Mouse (Mus musculus): ENCODE results near the gene Cavin1. TPM values are rescaled to one million over a fixed set of nuclear protein-coding genes. Genes with fewer than 3 reads are reported as not detected.

Gene Cavin1
- polyA plus RNA-seq, 1 experiment from 2014 or later: 28.9 TPM

GRCm38 (mm10) chr11:100924386-100924919 lies 46.2 kb downstream of the Cavin1 start:
- WGBS (ENCODE audit: insufficient replicate concordance): 75% methylated on average over 1 of the region's 1 CpGs
- no peak overlapping the region for H3K4me2 ChIP-seq

GRCm38 (mm10) chr11:100920887-100921624 lies 49.6 kb downstream of the Cavin1 start:
- H3K4me2 ChIP-seq: peak overlapping the region; percentile 54
- WGBS (ENCODE audit: insufficient replicate concordance): 49% methylated on average over 4 of the region's 4 CpGs
- no peaks in the 10 kb centered on the region for H3K27me3 ChIP-seq (replicated peaks)
- H3K36me3 ChIP-seq: peaks cover 41% of the 10 kb centered on the region
- H3K27ac ChIP-seq: peak overlapping the region; percentile 62
- no peak overlapping the region for H3K9ac ChIP-seq
- peaks cover 88% of the 10 kb centered on the region for H3K4me1 ChIP-seq
- ATAC-seq: peak; percentile 85
- no peak overlapping the region for H3K4me3 ChIP-seq
- no peaks in the 10 kb centered on the region for H3K9me3 ChIP-seq (replicated peaks)

More at GRCm38 (mm10) chr11:100924386-100924919, 46.2 kb downstream of the Cavin1 start:
- ATAC-seq: 0 out of 2 replicates have a peak, but pooled peaks have one; percentile 17
- no peak overlapping the region for H3K4me3 ChIP-seq
- peak overlapping the region; percentile 25; the same call in 1 of the 2 replicates for H3K9ac ChIP-seq
- H3K27me3 ChIP-seq (replicated peaks): no peaks in the 10 kb centered on the region
- H3K27ac ChIP-seq: peak overlapping the region; percentile 39
- no peaks in the 10 kb centered on the region for H3K9me3 ChIP-seq (replicated peaks)
- H3K4me1 ChIP-seq: peaks cover 71% of the 10 kb centered on the region
- 0 out of 2 replicates have a peak, but pooled peaks cover 16% of the 10 kb centered on the region for H3K36me3 ChIP-seq

GRCm38 (mm10) chr11:100918007-100918406 lies 52.7 kb downstream of the Cavin1 start:
- Histone ChIP-seq H3K4me1 (peaks cover 69% of the 10 kb centered on the region), H3K9ac (no peak overlapping the region), H3K4me3 (no peak overlapping the region), H3K36me3 (peaks cover 56% of the 10 kb centered on the region), H3K27me3 (replicated peaks) (no peaks in the 10 kb centered on the region), H3K4me2 (no peak overlapping the region), H3K9me3 (replicated peaks) (peaks cover 6% of the 10 kb centered on the region; the same call in 1 of the 2 replicates), H3K27ac (0 out of 2 replicates have a peak overlapping the region, but pooled peaks have one; percentile 21)
- no peak for ATAC-seq
- 82% methylated on average over 5 of the region's 5 CpGs for whole genome bisulfite sequencing (ENCODE audit: insufficient replicate concordance)

- Histone ChIP-seq H3K27ac (peak overlapping the region; percentile 53; the same call in 1 of the 2 replicates), H3K9me3 (replicated peaks) (peaks cover 6% of the 10 kb centered on the region; the same call in 1 of the 2 replicates), H3K4me2 (no peak overlapping the region), H3K4me3 (no peak overlapping the region), H3K27me3 (replicated peaks) (no peaks in the 10 kb centered on the region), H3K36me3 (peaks cover 48% of the 10 kb centered on the region), H3K4me1 (peaks cover 62% of the 10 kb centered on the region), H3K9ac (no peak overlapping the region)
- WGBS (ENCODE audit: insufficient replicate concordance): 75% methylated on average over 4 of the region's 4 CpGs
- ATAC-seq: no peak
Measured at GRCm38 (mm10) chr11:100916432-100916971, 54.2 kb downstream of the Cavin1 start.

- Histone ChIP-seq H3K27ac (no peak overlapping the region), H3K36me3 (peaks cover 63% of the 10 kb centered on the region), H3K9ac (no peak overlapping the region), H3K9me3 (replicated peaks) (peaks cover 6% of the 10 kb centered on the region; the same call in 1 of the 2 replicates), H3K4me2 (no peak overlapping the region), H3K4me1 (peaks cover 48% of the 10 kb centered on the region), H3K27me3 (replicated peaks) (no peaks in the 10 kb centered on the region), H3K4me3 (no peak overlapping the region)
- WGBS (ENCODE audit: insufficient replicate concordance): 78% methylated on average over 3 of the region's 3 CpGs
- ATAC-seq: no peak
Measured at GRCm38 (mm10) chr11:100915063-100915462, 55.6 kb downstream of the Cavin1 start.

- Histone ChIP-seq H3K4me3 (no peak overlapping the region), H3K4me2 (no peak overlapping the region), H3K4me1 (peaks cover 41% of the 10 kb centered on the region), H3K9ac (no peak overlapping the region), H3K9me3 (replicated peaks) (peaks cover 6% of the 10 kb centered on the region; the same call in 1 of the 2 replicates), H3K27ac (no peak overlapping the region), H3K27me3 (replicated peaks) (no peaks in the 10 kb centered on the region), H3K36me3 (peaks cover 69% of the 10 kb centered on the region)
- ATAC-seq: no peak
- WGBS (ENCODE audit: insufficient replicate concordance): 83% methylated on average over 5 of the region's 5 CpGs
Measured at GRCm38 (mm10) chr11:100914415-100914814, 56.3 kb downstream of the Cavin1 start.

- Histone ChIP-seq H3K9ac (no peak overlapping the region), H3K4me2 (no peak overlapping the region), H3K4me3 (no peak overlapping the region), H3K27me3 (replicated peaks) (no peaks in the 10 kb centered on the region), H3K4me1 (peaks cover 28% of the 10 kb centered on the region), H3K9me3 (replicated peaks) (peaks cover 6% of the 10 kb centered on the region; the same call in 1 of the 2 replicates), H3K27ac (no peak overlapping the region), H3K36me3 (peaks cover 73% of the 10 kb centered on the region)
- WGBS (ENCODE audit: insufficient replicate concordance): 87% methylated on average over 17 of the region's 17 CpGs
- ATAC-seq: no peak
Measured at GRCm38 (mm10) chr11:100912401-100913155, 58.1 kb downstream of the Cavin1 start.

- Histone ChIP-seq H3K27me3 (replicated peaks) (no peaks in the 10 kb centered on the region), H3K9me3 (replicated peaks) (no peaks in the 10 kb centered on the region), H3K9ac (no peak overlapping the region), H3K4me3 (no peak overlapping the region), H3K27ac (no peak overlapping the region), H3K4me2 (no peak overlapping the region), H3K4me1 (peaks cover 46% of the 10 kb centered on the region), H3K36me3 (peaks cover 76% of the 10 kb centered on the region)
- WGBS (ENCODE audit: insufficient replicate concordance): 83% methylated on average over 9 of the region's 9 CpGs
- ATAC-seq: no peak
Measured at GRCm38 (mm10) chr11:100908567-100908966, 62.1 kb downstream of the Cavin1 start.

GRCm38 (mm10) chr11:100908112-100908511 lies 62.6 kb downstream of the Cavin1 start:
- H3K36me3 ChIP-seq: peaks cover 80% of the 10 kb centered on the region

GRCm38 (mm10) chr11:100906885-100907284 lies 63.8 kb downstream of the Cavin1 start:
- no peak overlapping the region for H3K4me2 ChIP-seq
- no peaks in the 10 kb centered on the region for H3K27me3 ChIP-seq (replicated peaks)
- H3K4me1 ChIP-seq: peaks cover 34% of the 10 kb centered on the region
- no peaks in the 10 kb centered on the region for H3K9me3 ChIP-seq (replicated peaks)
- H3K36me3 ChIP-seq: peaks cover 92% of the 10 kb centered on the region
- H3K9ac ChIP-seq: no peak overlapping the region
- H3K4me3 ChIP-seq: no peak overlapping the region
- H3K27ac ChIP-seq: peak overlapping the region; percentile 2; the same call in 1 of the 2 replicates
- 50% methylated on average over 4 of the region's 4 CpGs for WGBS (ENCODE audit: insufficient replicate concordance)
- ATAC-seq: peak; percentile 64

More at GRCm38 (mm10) chr11:100908112-100908511, 62.6 kb downstream of the Cavin1 start:
- ATAC-seq: no peak
- WGBS (ENCODE audit: insufficient replicate concordance): 78% methylated on average over 2 of the region's 2 CpGs
- peaks cover 43% of the 10 kb centered on the region for H3K4me1 ChIP-seq
- no peak overlapping the region for H3K9ac ChIP-seq
- no peak overlapping the region for H3K4me2 ChIP-seq
- no peak overlapping the region for H3K4me3 ChIP-seq
- H3K9me3 ChIP-seq (replicated peaks): no peaks in the 10 kb centered on the region
- H3K27ac ChIP-seq: no peak overlapping the region
- no peaks in the 10 kb centered on the region for H3K27me3 ChIP-seq (replicated peaks)
